Mouse (Mus musculus) C2C12 (cell line): ENCODE measurements around the gene Blnk.

Experiments
- CEBPB ChIP-seq: IDR thresholded peaks from one replicate; pipeline ENCODE4 v1.6.1; 2011; ENCODE audit warnings: low read depth, mild to moderate bottlenecking, control low read depth, moderate library complexity
- CTCF ChIP-seq: IDR thresholded peaks from one replicate; pipeline ENCODE4 v1.5.1; 2011; ENCODE audit not compliant: control insufficient read depth, insufficient read depth, insufficient read length
- FOSL1 ChIP-seq: IDR thresholded peaks from one replicate; pipeline ENCODE4 v1.8.0; 2011; ENCODE audit warnings: mild to moderate bottlenecking, low read length; ENCODE audit not compliant: poor library complexity, insufficient read depth, severe bottlenecking
- MAX ChIP-seq: IDR thresholded peaks from one replicate; pipeline ENCODE4 v1.6.1; 2011; ENCODE audit warnings: mild to moderate bottlenecking, control low read depth
- MYOD1 ChIP-seq: IDR thresholded peaks from one replicate; pipeline ENCODE4 v1.6.1; 2011; ENCODE audit warnings: low read depth; ENCODE audit not compliant: control insufficient read depth, insufficient read length
- MYOG ChIP-seq: IDR thresholded peaks from one replicate; pipeline ENCODE4 v1.6.1; 2011; ENCODE audit not compliant: control insufficient read depth, insufficient read length; ENCODE audit errors: extremely low read depth
- USF1 ChIP-seq: IDR thresholded peaks from one replicate; pipeline ENCODE4 v1.6.1; 2011; ENCODE audit warnings: low read depth, mild to moderate bottlenecking, control low read depth, moderate library complexity

DNA sequence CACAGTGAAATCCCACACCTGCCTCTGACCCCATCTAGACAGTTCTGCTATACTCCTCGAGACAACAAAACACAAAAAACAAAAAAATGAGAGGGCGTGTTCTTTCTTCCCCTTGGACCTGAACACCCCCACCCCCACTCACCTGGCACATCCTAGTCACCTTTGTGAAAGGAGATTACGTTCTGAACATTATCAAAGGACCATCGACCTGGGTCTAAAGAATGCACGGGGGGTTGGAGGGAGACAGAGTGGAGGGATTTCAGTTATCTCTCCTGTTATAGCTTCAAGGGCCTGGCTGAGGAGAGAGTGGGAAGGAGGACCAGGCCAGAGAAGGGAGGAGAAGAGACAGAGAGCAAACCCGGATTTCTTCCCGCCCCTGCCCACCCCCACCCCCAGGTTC is 576 bp upstream of the Blnk start:
- TF ChIP-seq CTCF (no peak), USF1 (no peak), CEBPB (no peak), MYOG (no peak), MAX (no peak), FOSL1 (no peak), MYOD1 (no peak)
